17 mouse cellular contexts compared by ENCODE assay signal in the genomic region with DNA sequence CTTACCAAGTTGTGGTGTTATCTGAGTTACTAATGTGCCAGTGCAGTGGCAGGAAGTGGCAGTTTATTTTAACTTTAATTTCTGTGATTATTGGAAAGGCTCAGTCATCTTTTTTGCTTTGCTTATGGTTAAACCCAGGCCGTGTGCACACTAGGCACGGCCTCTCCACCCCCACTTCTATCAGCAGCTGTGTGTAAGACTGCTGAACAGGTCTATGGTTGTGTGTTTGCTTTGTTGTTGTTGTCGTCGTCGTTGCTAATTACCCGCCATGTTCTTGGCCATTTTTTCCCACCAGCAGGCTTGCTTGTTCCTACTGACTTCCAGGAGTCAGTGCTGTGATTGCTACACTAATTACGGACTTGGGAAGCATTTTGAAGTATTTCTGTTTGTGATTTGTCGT.
"Had no signal": no experiment of that assay in that cellular context is flagged by ENCODE, and none has a peak within 500 bp of the region (broad histone marks: within the 10 kb centered on the region; RNA-seq: fewer than 3 reads in every experiment).

No protein-coding gene starts in this region.

- ATAC-seq: liver, postnatal 0 days; lung, postnatal 0 days had no signal

- H3K4me3 ChIP-seq: lung, embryonic 15.5 days; megakaryocyte, embryonic 14.5 days; neural tube, embryonic 12.5 days; stomach, embryonic 15.5 days had no signal

- H3K27me3 ChIP-seq: lung, embryonic 15.5 days; megakaryocyte, embryonic 14.5 days; neural tube, embryonic 12.5 days; stomach, embryonic 15.5 days had no signal

- DNase-seq: liver, postnatal 0 days; lung, adult 2 months; lung, postnatal 14 days; lung, postnatal 36 days; midbrain, embryonic 14.5 days; right cerebral cortex, postnatal 14 days; thymus, adult 2 months; thymus, postnatal 25 days; thymus, postnatal 4 days had no signal

- H3K9me3 ChIP-seq: lung, embryonic 15.5 days; neural tube, embryonic 12.5 days; stomach, embryonic 15.5 days had no signal

- H3K36me3 ChIP-seq: lung, embryonic 15.5 days; neural tube, embryonic 12.5 days; stomach, embryonic 15.5 days had no signal

- H3K9ac ChIP-seq: liver, postnatal 0 days; lung, embryonic 15.5 days; neural tube, embryonic 12.5 days; stomach, embryonic 15.5 days had no signal

- H3K4me1 ChIP-seq: lung, embryonic 15.5 days; megakaryocyte, embryonic 14.5 days; stomach, embryonic 15.5 days had no signal

- H3K4me2 ChIP-seq: lung, embryonic 15.5 days; midbrain, embryonic 11.5 days; neural tube, embryonic 12.5 days; stomach, embryonic 15.5 days had no signal

- H3K27ac ChIP-seq: lung, embryonic 15.5 days; macrophage; neural tube, embryonic 12.5 days; stomach, embryonic 15.5 days; stomach, postnatal 0 days had no signal
